Mouse (Mus musculus): ENCODE data around the gene Senp1. TPM values are rescaled to one million over a fixed set of nuclear protein-coding genes. Genes with fewer than 3 reads are reported as not detected.

The Senp1 gene
- polyA plus RNA-seq, 1 experiment from 2014 or later: 41.4 TPM

DNA sequence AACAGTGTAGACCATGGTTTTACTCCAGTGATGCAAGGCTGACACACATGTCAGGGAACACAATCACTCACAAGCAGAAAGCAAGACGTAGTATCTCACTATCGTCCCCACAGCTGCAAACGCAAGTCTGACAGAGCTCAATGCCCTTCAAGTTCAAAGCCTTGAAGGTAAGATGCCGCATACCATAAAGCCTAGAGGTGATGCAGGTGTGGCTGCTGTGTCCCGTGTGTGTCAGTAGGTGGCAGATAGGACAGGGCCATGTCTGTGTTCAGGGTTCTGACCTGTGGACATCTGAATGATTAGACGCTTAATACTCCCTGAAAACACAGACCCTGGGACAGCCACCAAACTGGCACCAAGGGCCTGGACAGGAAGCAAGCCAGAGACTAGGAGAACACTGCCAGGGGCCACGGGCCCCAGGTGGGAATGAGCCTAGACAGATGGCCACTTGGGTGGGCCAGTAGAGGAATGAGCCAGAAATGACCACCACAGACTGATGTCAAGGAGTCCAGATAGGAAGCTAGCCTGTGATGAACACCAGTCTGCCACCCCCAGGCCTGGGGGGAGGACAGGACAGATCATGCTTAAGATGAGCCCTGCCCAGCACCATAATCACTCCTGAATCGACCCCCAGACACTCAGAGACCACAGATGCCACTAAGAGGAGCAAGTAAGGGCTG is 23.8 kb downstream of the Senp1 start:
- no peak overlapping the region for H3K4me2 ChIP-seq (replicated peaks)
- H3K36me3 ChIP-seq: peaks cover 65% of the 10 kb centered on the region
- H3K9ac ChIP-seq (replicated peaks): no peak overlapping the region
- WGBS: 89% methylated on average over 8 of the region's 8 CpGs
- H3K27me3 ChIP-seq: no peaks in the 10 kb centered on the region
- no peaks in the 10 kb centered on the region for H3K4me1 ChIP-seq
- no peak for ATAC-seq (ENCODE audit: low FRiP score, low read depth)
- H3K27ac ChIP-seq (replicated peaks): no peak overlapping the region
- no peaks in the 10 kb centered on the region for H3K9me3 ChIP-seq
- no peak overlapping the region for H3K4me3 ChIP-seq

DNA sequence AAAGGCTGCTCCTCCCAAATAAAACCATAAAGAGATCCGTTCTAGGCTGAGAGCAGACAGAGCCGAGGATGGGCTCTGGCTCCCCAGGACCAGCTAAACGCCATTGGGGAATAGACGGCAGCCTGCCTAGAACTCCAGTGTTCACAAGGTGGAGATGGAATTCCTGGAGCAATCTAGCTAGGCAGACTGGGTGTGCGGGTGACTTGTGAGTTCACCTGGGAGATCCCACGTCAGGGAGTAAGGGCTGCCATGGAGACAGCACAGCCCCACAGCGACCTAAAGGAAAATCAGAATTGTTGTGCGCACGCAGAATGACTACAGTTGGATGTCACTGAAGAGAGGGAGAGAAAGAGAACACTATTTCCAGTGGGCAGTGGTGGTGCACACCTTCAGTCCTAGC is 25.0 kb downstream of the Senp1 start:
- no peak for ATAC-seq (ENCODE audit: low FRiP score, low read depth)
- no peak overlapping the region for H3K4me2 ChIP-seq (replicated peaks)
- H3K27me3 ChIP-seq: no peaks in the 10 kb centered on the region
- H3K36me3 ChIP-seq: peaks cover 65% of the 10 kb centered on the region
- H3K4me1 ChIP-seq: no peaks in the 10 kb centered on the region
- no peaks in the 10 kb centered on the region for H3K9me3 ChIP-seq
- WGBS: 93% methylated on average over 9 of the region's 9 CpGs
- no peak overlapping the region for H3K9ac ChIP-seq (replicated peaks)
- no peak overlapping the region for H3K27ac ChIP-seq (replicated peaks)
- no peak overlapping the region for H3K4me3 ChIP-seq

DNA sequence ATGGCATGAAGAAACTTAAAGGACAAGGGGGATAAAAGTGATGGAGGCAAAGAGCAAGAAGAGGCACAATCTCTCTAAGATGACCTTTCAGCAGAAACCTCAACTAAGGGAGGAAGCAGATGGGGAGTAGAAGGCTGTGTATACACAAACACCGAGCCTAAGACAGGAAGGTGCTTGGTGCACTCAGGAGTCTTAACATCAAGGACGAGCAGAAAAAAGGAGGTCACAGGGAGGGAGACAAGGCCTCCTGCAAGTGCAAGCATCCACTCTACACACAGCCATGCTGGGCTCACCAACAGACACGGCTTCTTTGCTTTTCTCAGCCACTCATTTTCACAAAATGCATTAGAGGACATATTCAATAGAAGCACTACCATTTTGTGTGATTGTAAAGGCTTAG is 26.1 kb downstream of the Senp1 start:
- Histone ChIP-seq H3K27ac (replicated peaks) (no peak overlapping the region), H3K4me2 (replicated peaks) (no peak overlapping the region), H3K36me3 (peaks cover 70% of the 10 kb centered on the region), H3K4me3 (no peak overlapping the region), H3K4me1 (no peaks in the 10 kb centered on the region), H3K9ac (replicated peaks) (no peak overlapping the region), H3K9me3 (no peaks in the 10 kb centered on the region), H3K27me3 (no peaks in the 10 kb centered on the region)
- ATAC-seq (ENCODE audit: low FRiP score, low read depth): no peak
- WGBS: 73% methylated on average over 3 of the region's 3 CpGs

DNA sequence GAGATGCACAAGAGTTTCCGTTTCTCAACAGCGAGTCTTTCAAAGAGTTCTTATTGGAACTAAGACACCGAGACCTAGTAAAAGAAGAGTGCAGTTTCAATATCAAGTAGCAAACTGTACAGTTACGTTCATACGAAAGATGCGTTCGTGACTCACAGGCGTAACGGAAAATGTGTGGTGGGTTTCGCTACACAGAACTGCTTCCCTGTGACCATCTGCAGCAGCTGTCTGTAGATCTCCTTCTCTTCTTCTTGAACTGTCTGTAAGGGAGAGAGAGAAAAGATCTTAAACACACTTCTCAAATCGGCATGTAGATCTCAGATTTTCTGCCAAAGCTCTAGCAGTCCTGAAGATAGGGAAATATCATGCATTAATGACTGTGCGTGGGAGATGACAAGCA is 26.9 kb downstream of the Senp1 start:
- H3K4me1 ChIP-seq: no peaks in the 10 kb centered on the region
- H3K27me3 ChIP-seq: no peaks in the 10 kb centered on the region
- no peak overlapping the region for H3K27ac ChIP-seq (replicated peaks)
- H3K36me3 ChIP-seq: peaks cover 69% of the 10 kb centered on the region
- H3K9ac ChIP-seq (replicated peaks): no peak overlapping the region
- no peak overlapping the region for H3K4me3 ChIP-seq
- no peaks in the 10 kb centered on the region for H3K9me3 ChIP-seq
- no peak for ATAC-seq (ENCODE audit: low FRiP score, low read depth)
- no peak overlapping the region for H3K4me2 ChIP-seq (replicated peaks)
- 94% methylated on average over 12 of the region's 12 CpGs for WGBS

DNA sequence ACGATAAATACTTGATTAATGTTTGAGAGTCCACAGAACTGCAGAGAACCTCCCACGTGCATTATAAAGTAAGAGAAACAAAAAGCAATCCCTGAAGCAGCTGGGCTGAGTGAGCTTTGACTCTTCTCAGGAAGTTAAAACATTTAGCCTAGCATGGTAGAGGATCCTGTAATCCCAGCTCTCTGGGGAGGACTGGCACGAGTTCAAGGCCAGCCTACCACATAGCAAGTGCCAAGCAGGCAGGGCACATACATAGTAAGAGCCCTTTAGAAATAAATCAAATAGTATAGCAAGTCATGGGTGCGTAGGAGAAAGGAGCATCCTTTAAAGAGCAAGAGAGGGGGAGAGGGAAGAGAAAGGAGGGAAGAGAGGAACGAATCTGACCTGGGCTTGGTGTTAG is 27.7 kb downstream of the Senp1 start:
- no peak overlapping the region for H3K27ac ChIP-seq (replicated peaks)
- H3K27me3 ChIP-seq: no peaks in the 10 kb centered on the region
- H3K9ac ChIP-seq (replicated peaks): no peak overlapping the region
- H3K4me1 ChIP-seq: no peaks in the 10 kb centered on the region
- no peak for ATAC-seq (ENCODE audit: low FRiP score, low read depth)
- no peaks in the 10 kb centered on the region for H3K9me3 ChIP-seq
- H3K4me3 ChIP-seq: no peak overlapping the region
- peaks cover 73% of the 10 kb centered on the region for H3K36me3 ChIP-seq
- WGBS: 94% methylated on average over 5 of the region's 5 CpGs
- no peak overlapping the region for H3K4me2 ChIP-seq (replicated peaks)

DNA sequence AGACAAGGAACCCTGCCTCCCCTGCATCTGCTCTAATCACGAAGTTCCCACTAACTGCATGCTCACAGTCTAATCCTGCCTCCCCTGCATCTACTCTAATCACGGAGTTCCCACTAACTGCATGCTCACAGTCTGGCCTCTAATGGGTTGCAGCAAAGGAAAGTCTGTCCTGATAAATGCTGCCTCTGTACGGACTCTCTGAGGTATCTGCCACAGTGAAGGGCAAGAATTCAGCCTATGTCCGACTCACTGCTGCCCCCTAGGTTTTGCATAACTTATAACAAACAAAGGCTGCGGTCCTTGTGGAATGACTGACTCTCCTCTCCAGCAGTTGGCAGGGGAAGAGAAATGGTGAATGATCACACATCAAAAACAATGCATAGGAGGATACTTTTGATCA is 38.3 kb downstream of the Senp1 start:
- ATAC-seq (ENCODE audit: low FRiP score, low read depth): no peak

DNA sequence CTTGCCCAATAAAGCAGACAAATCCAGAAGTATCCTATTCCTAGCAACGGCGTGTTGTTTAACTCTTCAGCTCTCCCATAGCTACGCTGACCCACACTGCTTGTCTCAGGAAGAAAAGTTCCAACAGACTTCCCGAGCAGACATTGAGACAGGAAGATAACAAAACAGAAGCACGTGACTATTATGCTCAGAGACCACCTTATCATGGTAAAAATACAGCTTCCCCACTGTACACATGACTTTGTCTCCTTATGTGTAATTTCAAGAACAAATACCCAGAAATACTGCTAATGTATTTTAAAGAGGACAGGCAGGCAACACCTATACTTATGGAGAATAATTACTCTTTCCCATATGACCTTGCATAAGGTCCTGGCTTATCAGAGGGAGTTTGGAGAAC is 41.9 kb downstream of the Senp1 start:
- H3K36me3 ChIP-seq: peaks cover 66% of the 10 kb centered on the region
- no peaks in the 10 kb centered on the region for H3K27me3 ChIP-seq
- no peak overlapping the region for H3K4me2 ChIP-seq (replicated peaks)
- H3K4me1 ChIP-seq: no peaks in the 10 kb centered on the region
- no peak for ATAC-seq (ENCODE audit: low FRiP score, low read depth)
- no peak overlapping the region for H3K27ac ChIP-seq (replicated peaks)
- no peak overlapping the region for H3K4me3 ChIP-seq
- WGBS: 94% methylated on average over 5 of the region's 5 CpGs
- no peak overlapping the region for H3K9ac ChIP-seq (replicated peaks)
- H3K9me3 ChIP-seq: no peaks in the 10 kb centered on the region

More for the DNA sequence above, 38.3 kb downstream of the Senp1 start:
- Histone ChIP-seq H3K4me1 (no peaks in the 10 kb centered on the region), H3K4me3 (no peak overlapping the region), H3K27ac (replicated peaks) (no peak overlapping the region), H3K36me3 (peaks cover 58% of the 10 kb centered on the region), H3K9me3 (no peaks in the 10 kb centered on the region), H3K27me3 (no peaks in the 10 kb centered on the region), H3K4me2 (replicated peaks) (no peak overlapping the region), H3K9ac (replicated peaks) (no peak overlapping the region)
- 34% methylated on average over 5 of the region's 5 CpGs for WGBS

DNA sequence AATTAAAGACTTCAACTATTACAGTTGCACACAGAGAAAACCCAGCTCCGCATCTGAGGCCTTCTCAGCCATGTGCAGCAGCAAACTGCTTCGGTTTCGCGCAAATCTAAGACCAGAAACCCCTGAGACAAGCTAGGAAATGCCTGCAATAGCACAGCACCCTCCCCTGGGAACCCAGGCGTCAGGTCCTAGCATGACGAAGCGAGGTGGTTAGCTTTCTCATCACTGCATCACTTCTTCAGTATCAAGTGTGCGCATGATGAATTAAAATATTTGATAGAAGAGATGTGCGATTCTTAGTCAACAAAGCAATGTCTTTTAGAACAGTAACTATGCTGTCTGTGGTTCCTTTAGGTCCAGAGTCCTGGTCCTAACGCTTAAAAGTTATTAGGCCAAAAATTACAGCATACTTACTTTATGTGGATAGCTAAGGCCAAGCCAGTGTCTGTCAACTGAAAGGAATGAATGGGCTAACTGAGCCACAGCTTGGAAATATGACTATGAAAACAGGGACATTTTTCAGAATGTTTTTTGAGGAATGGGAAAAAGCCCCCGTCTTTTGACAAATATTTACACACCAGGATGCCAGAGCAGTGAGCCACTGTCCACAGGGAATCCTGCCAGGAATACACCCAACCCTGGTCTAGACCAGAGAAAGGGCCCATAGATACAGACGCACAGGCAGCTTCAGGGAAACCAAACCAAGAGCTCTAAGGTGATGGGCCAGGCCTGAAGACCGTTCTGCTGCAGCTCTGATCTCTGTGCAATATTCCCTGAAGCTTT is 44.4 kb downstream of the Senp1 start:
- 94% methylated on average over 13 of the region's 13 CpGs for WGBS
- Histone ChIP-seq H3K9me3 (no peaks in the 10 kb centered on the region), H3K9ac (replicated peaks) (no peak overlapping the region)

DNA sequence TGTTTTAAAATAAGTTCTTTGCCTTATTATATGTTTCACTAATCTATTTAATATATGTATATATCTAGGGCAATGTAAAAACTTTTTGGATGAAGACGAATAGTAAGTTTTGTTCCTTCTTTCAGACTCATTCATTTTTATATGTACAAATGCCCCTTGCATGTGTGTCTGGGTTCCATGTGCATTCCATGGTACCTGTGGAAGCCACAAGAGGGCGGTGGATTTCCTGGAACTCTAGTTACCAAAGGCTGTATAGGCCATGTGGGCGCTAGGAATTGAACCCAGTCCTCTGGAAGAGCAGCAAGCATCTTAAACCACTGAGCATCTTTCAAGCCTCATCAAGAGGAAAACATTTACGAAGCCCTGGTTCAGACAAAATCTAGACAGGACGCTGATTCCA is 49.2 kb downstream of the Senp1 start:
- Histone ChIP-seq H3K36me3 (peaks cover 94% of the 10 kb centered on the region), H3K9ac (replicated peaks) (no peak overlapping the region), H3K4me2 (replicated peaks) (no peak overlapping the region), H3K4me1 (no peaks in the 10 kb centered on the region), H3K9me3 (no peaks in the 10 kb centered on the region), H3K27ac (replicated peaks) (no peak overlapping the region), H3K27me3 (no peaks in the 10 kb centered on the region), H3K4me3 (no peak overlapping the region)
- no peak for ATAC-seq (ENCODE audit: low FRiP score, low read depth)
- 93% methylated on average over 5 of the region's 5 CpGs for WGBS

More for the DNA sequence above, 44.4 kb downstream of the Senp1 start:
- Histone ChIP-seq H3K4me2 (replicated peaks) (no peak overlapping the region), H3K27ac (replicated peaks) (no peak overlapping the region), H3K27me3 (no peaks in the 10 kb centered on the region), H3K36me3 (peaks cover 84% of the 10 kb centered on the region), H3K4me1 (no peaks in the 10 kb centered on the region), H3K4me3 (no peak overlapping the region)
- no peak for ATAC-seq (ENCODE audit: low FRiP score, low read depth)

DNA sequence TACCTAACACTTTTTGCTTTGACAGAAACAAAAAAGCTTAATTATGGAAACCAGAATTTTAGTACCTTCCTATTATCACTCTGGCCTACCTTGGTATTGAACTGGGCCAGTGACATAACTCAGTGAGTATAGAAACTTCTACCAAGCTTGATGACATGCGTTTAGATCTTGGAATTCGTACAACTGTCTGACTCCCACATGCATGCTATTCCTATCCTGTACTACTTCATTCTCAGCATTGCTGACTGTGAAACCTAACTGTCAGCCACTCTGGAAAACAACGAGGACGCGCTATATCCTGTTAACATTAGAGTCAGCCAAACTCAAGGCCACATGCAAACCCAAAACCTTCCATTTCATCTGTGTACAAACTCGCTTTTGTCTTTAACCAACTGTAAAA is 49.6 kb downstream of the Senp1 start:
- H3K36me3 ChIP-seq: peaks cover 95% of the 10 kb centered on the region
- H3K27ac ChIP-seq (replicated peaks): no peak overlapping the region
- no peak overlapping the region for H3K4me2 ChIP-seq (replicated peaks)
- no peak for ATAC-seq (ENCODE audit: low FRiP score, low read depth)
- no peaks in the 10 kb centered on the region for H3K27me3 ChIP-seq
- 96% methylated on average over 6 of the region's 6 CpGs for WGBS
- H3K4me1 ChIP-seq: no peaks in the 10 kb centered on the region
- no peaks in the 10 kb centered on the region for H3K9me3 ChIP-seq
- no peak overlapping the region for H3K4me3 ChIP-seq
- no peak overlapping the region for H3K9ac ChIP-seq (replicated peaks)

DNA sequence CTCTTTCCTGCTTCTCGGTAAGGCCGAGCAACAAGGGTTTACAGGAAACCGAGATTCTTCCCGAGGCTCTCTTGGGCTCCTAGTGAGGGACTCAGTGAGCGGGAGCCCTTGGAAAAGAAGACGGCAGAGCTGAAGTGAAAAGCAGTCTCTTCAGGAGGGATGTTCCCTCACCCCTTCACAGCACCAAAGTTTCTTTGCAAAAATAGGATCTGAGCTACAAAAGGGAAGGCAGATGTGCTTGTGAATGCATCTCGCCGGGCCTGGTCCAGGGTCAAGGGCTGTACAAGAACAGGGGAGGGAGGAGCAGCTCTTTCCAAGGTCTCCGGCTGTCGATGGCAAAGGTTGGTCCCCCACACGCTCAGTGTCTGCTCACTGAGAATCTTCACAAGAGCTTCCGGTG is 51.0 kb downstream of the Senp1 start:
- whole genome bisulfite sequencing: 86% methylated on average over 12 of the region's 12 CpGs
- Histone ChIP-seq H3K9me3 (no peaks in the 10 kb centered on the region), H3K4me3 (no peak overlapping the region), H3K9ac (replicated peaks) (no peak overlapping the region), H3K4me2 (replicated peaks) (no peak overlapping the region), H3K4me1 (no peaks in the 10 kb centered on the region), H3K27me3 (no peaks in the 10 kb centered on the region), H3K27ac (replicated peaks) (no peak overlapping the region), H3K36me3 (peaks cover 92% of the 10 kb centered on the region)
- no peak for ATAC-seq (ENCODE audit: low FRiP score, low read depth)

DNA sequence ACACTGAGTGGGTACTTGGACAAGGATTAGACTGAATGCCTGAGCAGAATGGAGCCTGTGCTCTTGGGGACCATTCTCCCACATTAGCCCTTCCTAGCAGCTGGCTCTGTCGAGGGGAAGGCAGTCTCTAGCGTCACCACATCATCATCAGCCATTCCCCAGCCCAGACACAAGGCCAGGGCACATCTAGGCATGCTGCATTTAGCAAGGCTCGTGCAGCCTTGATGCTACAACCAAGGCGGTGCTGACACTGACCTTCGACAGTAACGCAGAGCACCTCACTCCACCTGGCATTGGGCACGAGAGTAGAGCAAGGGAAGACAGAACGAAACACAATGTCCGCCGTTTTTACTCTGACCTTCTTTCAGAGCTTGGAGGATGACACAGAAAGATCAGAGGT is 53.9 kb downstream of the Senp1 start:
- H3K4me2 ChIP-seq (replicated peaks): no peak overlapping the region
- H3K9me3 ChIP-seq: no peaks in the 10 kb centered on the region
- no peak for ATAC-seq (ENCODE audit: low FRiP score, low read depth)
- H3K9ac ChIP-seq (replicated peaks): no peak overlapping the region
- H3K4me3 ChIP-seq: no peak overlapping the region
- H3K36me3 ChIP-seq: peaks cover 76% of the 10 kb centered on the region
- no peaks in the 10 kb centered on the region for H3K27me3 ChIP-seq
- H3K27ac ChIP-seq (replicated peaks): no peak overlapping the region
- WGBS: 91% methylated on average over 10 of the region's 10 CpGs
- peaks cover 11% of the 10 kb centered on the region for H3K4me1 ChIP-seq

Data from midbrain, embryonic 12.5 days (tissue).